Mouse (Mus musculus): Measurements from ENCODE around the gene Ttl.

DNA sequence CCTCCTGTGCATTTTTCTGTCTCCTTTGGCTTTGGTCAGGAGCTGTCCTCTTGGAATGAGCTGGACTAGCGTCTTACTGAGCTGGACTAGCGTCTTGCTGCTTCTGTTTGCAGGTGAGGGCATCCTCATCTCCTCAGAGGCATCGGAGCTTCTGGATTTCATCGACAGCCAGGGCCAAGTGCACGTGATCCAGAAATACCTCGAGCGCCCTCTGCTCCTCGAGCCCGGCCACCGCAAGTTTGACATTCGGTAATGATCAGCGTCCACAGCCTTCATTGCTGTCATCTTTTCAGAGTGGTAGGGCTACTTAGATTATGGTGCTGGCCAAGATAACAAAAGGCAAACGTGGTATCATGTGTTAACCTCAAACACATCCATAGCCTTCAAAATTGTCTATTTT is 15.4 kb downstream of the Ttl start:
- no peak for TF ChIP-seq GATA1 (IDR thresholded peaks at IDR 0.05; ENCODE audit: borderline replicate concordance, low read length)
- no peak for TF ChIP-seq FLI1 (IDR thresholded peaks at IDR 0.05; ENCODE audit: low read length)
